Mouse (Mus musculus) brain, embryonic 18.5 days (tissue): ENCODE results near the gene Kcnk4.

Experiments
- DNase-seq: peaks from one replicate; pipeline ENCODE4 v3.0.0-alpha.2; 2012; ENCODE audit warnings: low read depth, low spot score

Kcnk4 gene

GRCm38 (mm10) chr19:6937541-6938465 is 3.5 kb upstream of the Kcnk4 start:
- DNase-seq, result no peak

GRCm38 (mm10) chr19:6936299-6936698 is 2.0 kb upstream of the Kcnk4 start:
- no peak for DNase-seq

- DNase-seq, result no peak
Measured at GRCm38 (mm10) chr19:6933436-6934194, 700 bp downstream of the Kcnk4 start.

- no peak for DNase-seq
Measured at GRCm38 (mm10) chr19:6933102-6933435, 1.2 kb downstream of the Kcnk4 start.

GRCm38 (mm10) chr19:6932018-6932417 is 2.3 kb downstream of the Kcnk4 start:
- DNase-seq, result no peak

- DNase-seq, result no peak
Measured at GRCm38 (mm10) chr19:6931002-6931401, 3.3 kb downstream of the Kcnk4 start.

GRCm38 (mm10) chr19:6928080-6928479 is 6.2 kb downstream of the Kcnk4 start:
- DNase-seq, result no peak

GRCm38 (mm10) chr19:6926559-6927255 is 7.6 kb downstream of the Kcnk4 start:
- no peak for DNase-seq

- no peak for DNase-seq
Measured at GRCm38 (mm10) chr19:6925611-6926329, 8.5 kb downstream of the Kcnk4 start.

- no peak for DNase-seq
Measured at GRCm38 (mm10) chr19:6925307-6925573, 9.1 kb downstream of the Kcnk4 start, which contains the start of gene Catsperz. Catsperz (minus strand) TSS chr19:6925380.

- no peak for DNase-seq
Measured at GRCm38 (mm10) chr19:6924461-6925306, 9.6 kb downstream of the Kcnk4 start.

- no peak for DNase-seq
Measured at GRCm38 (mm10) chr19:6922901-6923735, 11.2 kb downstream of the Kcnk4 start.

GRCm38 (mm10) chr19:6921647-6922567 is 12.4 kb downstream of the Kcnk4 start, which contains the start of gene Esrra:
Esrra (minus strand) TSS chr19:6921813.
- peak; percentile 98 for DNase-seq

GRCm38 (mm10) chr19:6920741-6921636 is 13.3 kb downstream of the Kcnk4 start:
- DNase-seq, result no peak

GRCm38 (mm10) chr19:6919876-6920740 is 14.2 kb downstream of the Kcnk4 start:
- DNase-seq, result no peak

- DNase-seq, result no peak
Measured at GRCm38 (mm10) chr19:6919431-6919830, 14.9 kb downstream of the Kcnk4 start.

- no peak for DNase-seq
Measured at GRCm38 (mm10) chr19:6918321-6918720, 16.0 kb downstream of the Kcnk4 start.
